Mouse (Mus musculus) frontal cortex, adult 2 months (tissue): Measurements from ENCODE around the gene Aftph. TPM values are rescaled to one million over a fixed set of nuclear protein-coding genes. Genes with fewer than 3 reads are reported as not detected.
"Not testable (repeated sequence)": the region's sequence is repeated elsewhere in the genome, so short reads cannot be mapped to it uniquely, and the experiment has no call there.

Experiments used
- DNase-seq, 2 experiments: peaks; one replicate each; pipeline ENCODE4 v3.0.0; 2022; ENCODE audit warnings: low spot score in 1 of 2; ENCODE audit errors: extremely low spot score in 1 of 2
- polyA plus RNA-seq: library from polyadenylated mRNA; depleted of rRNA; stranded (reverse); fragments of >200 nt; gene quantifications from 2 replicates; pipeline ENCODE4 v1.2.3, GENCODE M21; 2012; rRNA removed

Gene Aftph
- 90.2 and 90.9 TPM in 2 replicates for polyA plus RNA-seq

- peak; percentile 95 to 99 for DNase-seq
Observed at GRCm38 (mm10) chr11:20741201-20742100, at the start of gene Aftph. Gene Aftph (minus strand): TSS chr11:20741589.

GRCm38 (mm10) chr11:20789015-20789414 lies 47.6 kb upstream of the Aftph start:
- DNase-seq: no peak

- DNase-seq: no peak
Observed at GRCm38 (mm10) chr11:20788070-20788469, 46.7 kb upstream of the Aftph start.

- DNase-seq: no peak
Observed at GRCm38 (mm10) chr11:20786191-20786590, 44.8 kb upstream of the Aftph start.

- DNase-seq: no peak
Observed at GRCm38 (mm10) chr11:20785186-20785585, 43.8 kb upstream of the Aftph start.

- DNase-seq: no peak
Observed at GRCm38 (mm10) chr11:20784776-20785175, 43.4 kb upstream of the Aftph start.

GRCm38 (mm10) chr11:20783467-20783866 lies 42.1 kb upstream of the Aftph start:
- no peak for DNase-seq

GRCm38 (mm10) chr11:20782620-20783019 lies 41.2 kb upstream of the Aftph start:
- DNase-seq: no peak

GRCm38 (mm10) chr11:20780312-20780711 lies 38.9 kb upstream of the Aftph start:
- no peak for DNase-seq

- no peak for DNase-seq
Observed at GRCm38 (mm10) chr11:20778861-20779563, 37.6 kb upstream of the Aftph start.

GRCm38 (mm10) chr11:20778298-20778697 lies 36.9 kb upstream of the Aftph start:
- DNase-seq: no peak

GRCm38 (mm10) chr11:20776668-20777067 lies 35.3 kb upstream of the Aftph start:
- no peak for DNase-seq

- no peak for DNase-seq
Observed at GRCm38 (mm10) chr11:20772642-20773041, 31.3 kb upstream of the Aftph start.

- DNase-seq: not testable (repeated sequence)
Observed at GRCm38 (mm10) chr11:20771827-20772226, 30.4 kb upstream of the Aftph start.

- not testable (repeated sequence) for DNase-seq
Observed at GRCm38 (mm10) chr11:20761984-20762383, 20.6 kb upstream of the Aftph start.

- DNase-seq: no peak
Observed at GRCm38 (mm10) chr11:20750573-20750972, 9.2 kb upstream of the Aftph start.

GRCm38 (mm10) chr11:20743353-20743752 lies 2.0 kb upstream of the Aftph start:
- DNase-seq: no peak

GRCm38 (mm10) chr11:20742361-20742897 lies 1.0 kb upstream of the Aftph start:
- peak; percentile 51 to 82 for DNase-seq

GRCm38 (mm10) chr11:20740481-20741200 lies 748 bp downstream of the Aftph start:
- DNase-seq: peak; percentile 13 to 44

- no peak for DNase-seq
Observed at GRCm38 (mm10) chr11:20734066-20734465, 7.3 kb downstream of the Aftph start.
